Mouse (Mus musculus) liver, embryonic 14.5 days (tissue): ENCODE measurements at regions not wholly inside any gene's neighbourhood (a gene's known extent, or its start where the extent isn't known, plus 50 kb on each side); places are given as distances from the start of the nearest gene placed in this dataset. TPM values are rescaled to one million over a fixed set of nuclear protein-coding genes. Genes with fewer than 3 reads are reported as not detected.

Experiments used
- ATAC-seq: fragments of 200-750 bp; cut with Nextera tagmentation; 2 replicates; pipeline ENCODE4 v1.8.0; 2017; ENCODE audit warnings: moderate number of reproducible peaks, mild to moderate bottlenecking, moderate library complexity; ENCODE audit not compliant: insufficient read depth
- DNase-seq, 3 experiments: peaks; one replicate each; pipeline ENCODE4 v3.0.0-alpha.2; 2012 to 2013; ENCODE audit warnings: low read depth in 3 of 3, low spot score in 3 of 3
- H3K27ac ChIP-seq: fragments of 300-500 bp; sonication (generic); 2 replicates; pipeline ENCODE4 v1.5.1; 2014; ENCODE audit warnings: moderate library complexity, mild to moderate bottlenecking, control low read depth, inconsistent platforms
- H3K27me3 ChIP-seq: fragments of 300-500 bp; sonication (generic); 2 replicates; pipeline ENCODE4 v1.6.1; 2014; ENCODE audit warnings: mild to moderate bottlenecking, low read length, moderate library complexity; ENCODE audit not compliant: control insufficient read depth, insufficient read depth
- H3K36me3 ChIP-seq: fragments of 300-500 bp; sonication (generic); replicated peaks from 2 replicates; pipeline ENCODE4 v1.6.1; 2014; ENCODE audit warnings: low read depth; ENCODE audit not compliant: control insufficient read depth, insufficient read depth
- H3K4me1 ChIP-seq, 2 experiments: fragments of 200-500 bp in 1 of 2; fragments of 300-500 bp in 1 of 2; sonication (generic) in 1 of 2; replicated peaks; 2 replicates each; pipeline ENCODE4 v1.6.1; 2012 to 2014; ENCODE audit warnings: antibody characterized with exemption in 1 of 2, inconsistent platforms in 1 of 2, low read length in 1 of 2; ENCODE audit not compliant: control insufficient read depth in 2 of 2, insufficient read depth in 2 of 2
- H3K4me2 ChIP-seq: fragments of 300-500 bp; sonication (generic); 2 replicates; pipeline ENCODE4 v1.6.1; 2014; ENCODE audit warnings: low read depth, mild to moderate bottlenecking, control low read depth, moderate library complexity
- H3K4me3 ChIP-seq, 2 experiments: fragments of 200-500 bp in 1 of 2; fragments of 300-500 bp in 1 of 2; sonication (generic) in 1 of 2; 2 replicates each; pipeline ENCODE4 v1.5.1; 2012 to 2014; ENCODE audit warnings: low read depth in 2 of 2, low read length in 2 of 2, mild to moderate bottlenecking in 2 of 2, control low read depth in 1 of 2, inconsistent platforms in 1 of 2, moderate library complexity in 1 of 2; ENCODE audit not compliant: insufficient read depth in 1 of 2
- H3K9ac ChIP-seq: fragments of 300-500 bp; sonication (generic); replicated peaks from 2 replicates; pipeline ENCODE4 v1.6.1; 2014; ENCODE audit warnings: mild to moderate bottlenecking, control low read depth, moderate library complexity
- H3K9me3 ChIP-seq: fragments of 300-500 bp; sonication (generic); 2 replicates; pipeline ENCODE4 v1.6.1; 2016; ENCODE audit warnings: low read length, mixed read lengths; ENCODE audit not compliant: control insufficient read depth
- CTCF ChIP-seq: IDR thresholded peaks from 2 replicates; pipeline ENCODE4 v1.5.1; 2016; ENCODE audit warnings: antibody characterized with exemption, low read depth, control low read depth
- EP300 ChIP-seq: IDR thresholded peaks from 2 replicates; pipeline ENCODE4 v1.6.1; 2016; ENCODE audit warnings: antibody characterized with exemption, low read depth
- WGBS: fragments of 180-500 bp; shearing (Covaris S2); extraction: QIAGEN DNeasy Blood & Tissue Kit; methylation state at CpG from one replicate; pipeline ENCODE4 v1.1.7; 2014; ENCODE audit not compliant: insufficient replicate concordance; 5-methylcytosine and 5-hydroxymethylcytosine counted together
- microRNA-seq: library from miRNA; unstranded; fragments of <30 nt; microRNA quantifications from one replicate; pipeline ENCODE4, GENCODE M21; 2016

DNA sequence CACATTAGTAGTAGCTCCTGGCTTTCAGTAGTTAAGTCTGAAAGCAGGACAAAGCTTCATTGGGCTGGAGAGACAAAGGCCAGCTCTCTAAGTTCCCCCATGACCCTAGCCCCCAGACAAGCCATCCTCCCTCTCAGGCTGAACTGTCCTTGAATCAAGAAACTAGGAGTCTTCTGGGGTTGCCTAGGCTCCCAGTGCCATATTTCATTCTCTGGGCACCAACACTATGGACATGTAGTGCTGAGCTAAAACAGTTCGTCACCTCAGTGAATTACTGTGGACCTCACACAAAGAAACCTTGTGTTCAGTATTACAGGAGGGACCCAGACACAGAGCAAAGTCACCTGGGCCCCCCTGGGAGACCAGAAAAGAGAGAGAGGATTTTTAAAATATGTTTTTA lies 91.7 kb upstream of the Nsun2 start:
- TF ChIP-seq CTCF (no peak), EP300 (no peak)
- no peak for DNase-seq
- H3K9ac ChIP-seq = no peak overlapping the region
- H3K9me3 ChIP-seq = no peaks in the 10 kb centered on the region
- no peaks in the 10 kb centered on the region for H3K27me3 ChIP-seq
- H3K4me3 ChIP-seq = no peak overlapping the region
- H3K27ac ChIP-seq = no peak overlapping the region
- no peak for ATAC-seq
- no peak overlapping the region for H3K4me2 ChIP-seq
- no peaks in the 10 kb centered on the region for H3K36me3 ChIP-seq
- no peaks in the 10 kb centered on the region for H3K4me1 ChIP-seq
- WGBS = 55% methylated on average over 1 of the region's 1 CpGs

GRCm38 (mm10) chr13:69445611-69446010 lies 87.9 kb upstream of the Nsun2 start:
- WGBS = 53% methylated on average over 4 of the region's 4 CpGs
- no peak overlapping the region for H3K4me2 ChIP-seq
- no peaks in the 10 kb centered on the region for H3K9me3 ChIP-seq
- no peaks in the 10 kb centered on the region for H3K36me3 ChIP-seq
- H3K9ac ChIP-seq = no peak overlapping the region
- DNase-seq = no peak
- H3K27me3 ChIP-seq = no peaks in the 10 kb centered on the region
- no peaks in the 10 kb centered on the region for H3K4me1 ChIP-seq
- no peak overlapping the region for H3K27ac ChIP-seq
- ATAC-seq = no peak
- no peak overlapping the region for H3K4me3 ChIP-seq
- TF ChIP-seq EP300 (no peak), CTCF (no peak)

Small RNAs in the stretch of these regions (microRNA-seq; reads per million reads assigned to microRNA genes)
- not detected for gene Gm44375
